Mouse (Mus musculus) heart, embryonic 12.5 days (tissue): ENCODE measurements at regions not wholly inside any gene's neighbourhood (a gene's known extent, or its start where the extent isn't known, plus 50 kb on each side); places are given as distances from the start of the nearest gene placed in this dataset.
A peak's percentile ranks its signal among the peaks of the same experiment; 100 is the strongest.
"Not testable (repeated sequence)": the region's sequence is repeated elsewhere in the genome, so short reads cannot be mapped to it uniquely, and the experiment has no call there.

Experiments
- ATAC-seq: fragments of 200-750 bp; cut with Nextera tagmentation; 2 replicates; pipeline ENCODE4 v1.8.0; 2017; ENCODE audit warnings: moderate TSS enrichment, moderate library complexity; ENCODE audit not compliant: insufficient number of reproducible peaks, low FRiP score
- H3K27ac ChIP-seq: fragments of 300-500 bp; sonication (generic); 2 replicates; pipeline ENCODE4 v1.5.1; 2016; ENCODE audit warnings: mild to moderate bottlenecking, moderate library complexity; ENCODE audit not compliant: poor library complexity, severe bottlenecking
- H3K27me3 ChIP-seq: fragments of 300-500 bp; sonication (generic); replicated peaks from 2 replicates; pipeline ENCODE4 v1.6.1; 2016; ENCODE audit warnings: mild to moderate bottlenecking, moderate library complexity
- H3K36me3 ChIP-seq: fragments of 300-500 bp; sonication (generic); 2 replicates; pipeline ENCODE4 v1.6.1; 2016; ENCODE audit warnings: mild to moderate bottlenecking, moderate library complexity
- H3K4me1 ChIP-seq: fragments of 300-500 bp; sonication (generic); replicated peaks from 2 replicates; pipeline ENCODE4 v1.6.1; 2016; ENCODE audit warnings: mild to moderate bottlenecking
- H3K4me2 ChIP-seq: fragments of 300-500 bp; sonication (generic); 2 replicates; pipeline ENCODE4 v1.6.1; 2016; ENCODE audit warnings: mild to moderate bottlenecking, moderate library complexity
- H3K4me3 ChIP-seq: fragments of 300-500 bp; sonication (generic); 2 replicates; pipeline ENCODE4 v1.5.1; 2016; ENCODE audit warnings: mild to moderate bottlenecking
- H3K9ac ChIP-seq: fragments of 300-500 bp; sonication (generic); 2 replicates; pipeline ENCODE4 v1.6.1; 2016; ENCODE audit warnings: mild to moderate bottlenecking, moderate library complexity
- H3K9me3 ChIP-seq: fragments of 300-500 bp; sonication (generic); replicated peaks from 2 replicates; pipeline ENCODE4 v1.6.1; 2016; ENCODE audit warnings: mild to moderate bottlenecking, moderate library complexity
- WGBS: fragments of 180-500 bp; shearing (Covaris S2); methylation state at CpG from one replicate; pipeline ENCODE4 v1.1.7; 2016; 5-methylcytosine and 5-hydroxymethylcytosine counted together

DNA sequence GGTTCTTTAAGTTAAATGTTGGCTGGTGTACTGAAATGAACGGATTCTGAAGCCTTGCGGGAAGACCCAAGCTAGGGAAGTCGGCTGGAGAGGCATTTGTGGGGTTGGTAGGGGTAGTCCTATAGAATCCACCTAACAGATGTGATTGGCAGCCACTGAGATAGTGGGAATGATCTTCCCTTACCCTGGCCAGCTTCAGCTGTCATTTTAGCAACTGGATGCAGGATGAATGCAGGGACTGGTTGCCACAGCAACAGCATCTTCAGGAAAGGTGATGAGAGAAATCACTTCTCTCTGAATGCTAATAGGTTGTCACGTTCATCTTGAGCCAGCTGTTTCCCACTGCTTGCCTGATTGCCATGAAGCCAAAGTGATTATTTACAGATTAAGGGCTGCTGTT is 224.5 kb downstream of the Dact1 start:
- H3K27ac ChIP-seq, result no peak overlapping the region
- H3K36me3 ChIP-seq, result no peaks in the 10 kb centered on the region
- no peak overlapping the region for H3K9ac ChIP-seq
- no peak for ATAC-seq
- H3K4me2 ChIP-seq, result no peak overlapping the region
- peaks cover 9% of the 10 kb centered on the region for H3K4me1 ChIP-seq
- no peaks in the 10 kb centered on the region for H3K27me3 ChIP-seq
- 65% methylated on average over 4 of the region's 4 CpGs for WGBS
- no peak overlapping the region for H3K4me3 ChIP-seq
- H3K9me3 ChIP-seq, result no peaks in the 10 kb centered on the region

GRCm38 (mm10) chr12:71535251-71535650 is 225.6 kb downstream of the Dact1 start:
- Histone ChIP-seq H3K4me1 (peaks cover 12% of the 10 kb centered on the region), H3K9ac (no peak overlapping the region), H3K27me3 (no peaks in the 10 kb centered on the region), H3K27ac (no peak overlapping the region), H3K9me3 (no peaks in the 10 kb centered on the region), H3K4me3 (no peak overlapping the region), H3K36me3 (no peaks in the 10 kb centered on the region), H3K4me2 (no peak overlapping the region)
- 89% methylated on average over 6 of the region's 6 CpGs for WGBS
- no peak for ATAC-seq

DNA sequence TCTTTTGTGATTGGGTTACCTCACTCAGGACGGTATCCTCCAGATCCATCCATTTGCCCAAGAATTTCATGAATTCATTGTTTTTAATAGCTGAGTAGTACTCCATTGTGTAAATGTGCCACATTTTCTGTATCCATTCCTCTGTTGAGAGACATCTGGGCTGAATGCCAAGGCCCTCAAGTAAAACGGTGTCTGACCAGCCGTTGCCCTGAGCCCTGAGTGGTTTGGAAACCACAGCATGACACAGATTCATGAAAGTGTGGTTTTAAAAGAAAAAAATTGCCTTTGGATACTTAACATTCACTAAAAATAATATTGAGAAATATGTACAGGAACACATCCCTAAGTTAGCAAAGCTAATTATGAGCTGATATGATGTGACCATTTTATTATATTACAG is 226.1 kb downstream of the Dact1 start:
- H3K4me2 ChIP-seq, H3K4me3 ChIP-seq, H3K9ac ChIP-seq, H3K27ac ChIP-seq, H3K27me3 ChIP-seq, H3K9me3 ChIP-seq, ATAC-seq, H3K36me3 ChIP-seq: not testable (repeated sequence)
- peaks cover 12% of the 10 kb centered on the region for H3K4me1 ChIP-seq
- 62% methylated on average over 3 of the region's 3 CpGs for WGBS

DNA sequence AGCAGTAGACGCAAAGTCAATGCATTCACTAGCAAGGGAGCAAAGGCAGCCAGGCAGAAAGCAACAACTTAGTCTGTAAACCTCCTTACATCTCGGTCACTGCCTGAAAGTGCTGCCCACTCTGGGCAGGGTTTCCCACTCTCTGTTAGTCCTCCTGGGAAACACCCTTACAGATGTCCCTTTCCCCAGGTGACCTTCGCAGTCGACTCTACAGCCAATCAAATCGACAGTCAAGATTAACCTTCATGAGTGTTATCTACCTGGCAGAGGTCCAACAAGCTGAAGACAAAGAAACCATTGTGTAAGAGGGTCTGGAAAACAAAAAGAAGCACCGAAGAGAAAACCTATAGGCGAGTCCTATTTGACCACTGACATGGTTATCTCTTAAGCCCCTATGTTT is 229.0 kb downstream of the Dact1 start:
- no peak overlapping the region for H3K9ac ChIP-seq
- H3K36me3 ChIP-seq, result no peaks in the 10 kb centered on the region
- H3K27ac ChIP-seq, result no peak overlapping the region
- H3K4me3 ChIP-seq, result no peak overlapping the region
- no peak overlapping the region for H3K4me2 ChIP-seq
- no peaks in the 10 kb centered on the region for H3K9me3 ChIP-seq
- WGBS, result 52% methylated on average over 7 of the region's 7 CpGs
- no peaks in the 10 kb centered on the region for H3K27me3 ChIP-seq
- ATAC-seq, result no peak
- peaks cover 19% of the 10 kb centered on the region for H3K4me1 ChIP-seq

DNA sequence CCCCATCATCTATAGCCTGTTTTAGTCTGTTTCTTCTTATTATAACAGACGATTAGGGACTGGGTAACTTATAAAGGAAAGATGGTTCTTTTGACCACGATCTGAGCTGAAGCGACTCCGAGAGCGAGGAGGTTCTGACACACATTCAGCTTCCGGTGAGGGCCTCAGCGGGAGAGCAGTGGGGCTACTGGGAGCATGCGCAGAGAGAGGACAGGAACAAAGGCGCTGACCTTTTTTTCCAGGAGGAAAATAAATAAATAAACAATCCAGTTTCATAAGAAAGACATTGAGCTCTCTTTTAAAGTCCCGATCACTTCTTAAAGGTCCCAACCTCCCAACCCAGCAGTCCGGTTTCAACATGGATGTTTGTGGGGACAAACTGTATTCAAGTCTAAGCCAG is 230.6 kb downstream of the Dact1 start:
- Histone ChIP-seq H3K4me3 (no peak overlapping the region), H3K4me2 (no peak overlapping the region), H3K9me3 (no peaks in the 10 kb centered on the region), H3K27me3 (no peaks in the 10 kb centered on the region), H3K4me1 (peaks cover 32% of the 10 kb centered on the region), H3K27ac (no peak overlapping the region), H3K36me3 (no peaks in the 10 kb centered on the region), H3K9ac (no peak overlapping the region)
- ATAC-seq, result no peak
- 87% methylated on average over 11 of the region's 11 CpGs for WGBS

DNA sequence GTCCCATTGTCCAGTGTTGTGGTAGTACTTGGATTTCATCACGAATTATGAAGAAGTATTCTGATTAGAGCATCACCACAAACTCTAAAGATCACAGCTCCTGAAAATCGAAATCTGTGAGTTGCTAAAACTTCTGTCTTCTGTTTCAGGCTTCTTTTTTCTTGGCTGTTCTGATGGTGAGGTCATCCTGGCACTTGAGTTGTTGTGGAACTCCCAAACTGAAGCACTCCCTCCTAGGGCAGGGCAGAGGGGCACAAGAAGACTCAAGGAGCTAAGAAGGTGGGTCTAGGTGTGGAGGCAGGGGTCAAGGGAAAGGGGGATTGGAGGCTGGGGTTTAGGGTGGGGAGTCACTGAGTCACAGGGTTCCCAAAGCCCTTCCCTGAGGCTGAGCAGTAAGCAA is 232.3 kb downstream of the Dact1 start:
- no peak overlapping the region for H3K4me2 ChIP-seq
- WGBS, result 68% methylated on average over 2 of the region's 2 CpGs
- no peak for ATAC-seq
- H3K9ac ChIP-seq, result no peak overlapping the region
- no peak overlapping the region for H3K4me3 ChIP-seq
- no peaks in the 10 kb centered on the region for H3K36me3 ChIP-seq
- peaks cover 32% of the 10 kb centered on the region for H3K4me1 ChIP-seq
- no peaks in the 10 kb centered on the region for H3K27me3 ChIP-seq
- no peaks in the 10 kb centered on the region for H3K9me3 ChIP-seq
- no peak overlapping the region for H3K27ac ChIP-seq

DNA sequence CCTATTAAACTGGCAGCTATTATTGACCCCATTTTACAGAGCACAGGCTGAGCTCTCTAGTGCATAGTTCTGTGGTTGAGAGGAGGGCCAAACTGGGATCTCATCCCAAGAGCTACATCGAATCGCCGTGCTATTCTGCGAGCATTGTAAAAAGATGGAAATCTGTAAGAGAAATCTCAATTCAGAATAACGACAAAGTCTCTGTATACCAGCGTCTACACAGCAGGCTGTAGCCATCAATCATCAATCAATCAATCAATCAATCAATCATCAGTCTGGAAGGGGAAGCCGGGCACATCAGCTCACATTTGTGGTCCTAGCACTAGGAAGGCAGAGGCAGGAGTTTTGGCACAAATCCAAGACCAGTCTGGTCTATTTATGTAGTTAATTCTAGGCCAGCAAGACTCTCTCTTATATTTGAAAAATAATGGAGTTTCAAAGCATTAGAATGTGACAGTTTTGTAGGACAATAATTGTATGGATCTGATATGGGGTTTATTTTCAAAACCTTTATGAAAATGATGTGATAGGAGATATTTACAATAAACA is 234.0 kb downstream of the Dact1 start:
- Histone ChIP-seq H3K4me2 (no peak overlapping the region), H3K36me3 (no peaks in the 10 kb centered on the region), H3K4me1 (peaks cover 28% of the 10 kb centered on the region), H3K9ac (no peak overlapping the region), H3K27ac (0 out of 2 replicates have a peak overlapping the region, but pooled peaks have one; percentile 68), H3K4me3 (no peak overlapping the region), H3K27me3 (no peaks in the 10 kb centered on the region), H3K9me3 (no peaks in the 10 kb centered on the region)
- ATAC-seq, result no peak
- 59% methylated on average over 7 of the region's 7 CpGs for WGBS

DNA sequence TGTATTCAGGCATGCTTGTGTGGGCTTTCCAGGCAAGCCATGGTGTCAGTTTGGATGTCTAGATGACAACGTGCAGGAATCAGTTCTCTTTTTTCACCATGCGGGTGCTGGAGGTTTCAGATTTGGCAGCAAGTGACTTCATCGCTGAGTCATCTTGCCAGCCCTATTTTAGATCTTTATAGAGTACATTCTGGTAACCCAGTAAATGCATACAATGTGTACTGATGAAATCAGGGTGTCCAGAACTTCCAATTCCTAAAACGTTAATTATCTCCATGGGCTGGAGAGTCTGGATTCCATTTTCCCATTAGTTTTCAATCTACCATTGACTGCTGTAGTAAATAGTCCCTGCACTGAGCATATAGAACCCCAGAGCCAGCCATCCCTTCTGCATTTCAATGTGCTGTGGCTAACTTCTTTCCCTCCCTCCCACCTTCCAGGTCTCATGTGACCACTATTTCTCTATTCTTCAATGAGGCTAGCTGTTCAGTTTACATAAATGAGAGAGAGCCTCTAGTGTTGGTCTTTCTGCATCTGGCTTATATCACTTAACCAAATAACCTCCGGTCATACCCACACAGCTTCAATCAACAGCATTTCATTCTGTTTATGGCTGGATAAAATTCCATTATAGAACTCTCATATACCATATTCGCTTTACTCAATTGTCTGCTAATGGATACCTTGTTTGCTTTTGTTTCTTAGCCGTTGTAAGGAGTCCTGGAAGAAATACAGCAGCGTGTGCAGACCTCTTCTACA is 234.9 kb downstream of the Dact1 start:
- no peaks in the 10 kb centered on the region for H3K9me3 ChIP-seq
- no peak overlapping the region for H3K4me2 ChIP-seq
- peak overlapping the region; percentile 68 for H3K27ac ChIP-seq
- no peak for ATAC-seq
- H3K9ac ChIP-seq, result no peak overlapping the region
- no peaks in the 10 kb centered on the region for H3K36me3 ChIP-seq
- no peak overlapping the region for H3K4me3 ChIP-seq
- no peaks in the 10 kb centered on the region for H3K27me3 ChIP-seq
- H3K4me1 ChIP-seq, result peaks cover 20% of the 10 kb centered on the region
- 47% methylated on average over 8 of the region's 8 CpGs for WGBS

GRCm38 (mm10) chr12:71546523-71547265 is 237.0 kb downstream of the Dact1 start:
- Histone ChIP-seq H3K4me1 (peaks cover 20% of the 10 kb centered on the region), H3K27ac (no peak overlapping the region), H3K36me3 (no peaks in the 10 kb centered on the region), H3K9me3 (no peaks in the 10 kb centered on the region), H3K9ac (no peak overlapping the region), H3K4me2 (no peak overlapping the region), H3K4me3 (no peak overlapping the region), H3K27me3 (no peaks in the 10 kb centered on the region)
- ATAC-seq, result no peak
- 73% methylated on average over 9 of the region's 9 CpGs for WGBS

- no peak for ATAC-seq
- WGBS, result 46% methylated on average over 6 of the region's 6 CpGs
Observed at GRCm38 (mm10) chr12:71549336-71549735, 239.7 kb downstream of the Dact1 start.

DNA sequence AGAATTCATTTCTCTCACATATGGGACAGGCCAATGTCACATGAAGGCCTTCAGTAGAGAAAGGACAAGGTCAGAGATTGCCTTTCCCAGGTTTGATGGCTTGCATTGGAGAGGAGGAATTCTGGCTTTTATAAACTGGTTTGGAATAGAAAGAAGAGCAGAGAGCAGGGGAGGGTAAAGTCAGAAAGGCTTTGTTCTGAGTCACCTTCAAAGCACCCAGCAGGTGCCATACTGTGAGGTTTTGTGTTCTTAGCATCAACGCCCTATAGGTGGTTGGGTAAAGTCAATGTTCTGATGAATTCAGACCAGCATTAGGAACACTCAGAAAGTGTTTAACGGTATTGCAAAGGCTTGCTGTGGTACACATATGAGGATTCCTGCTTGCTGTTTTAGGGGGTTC is 244.5 kb downstream of the Dact1 start:
- Histone ChIP-seq H3K9ac (no peak overlapping the region), H3K4me3 (no peak overlapping the region), H3K27ac (no peak overlapping the region), H3K27me3 (no peaks in the 10 kb centered on the region), H3K9me3 (no peaks in the 10 kb centered on the region), H3K4me2 (no peak overlapping the region), H3K36me3 (no peaks in the 10 kb centered on the region), H3K4me1 (no peaks in the 10 kb centered on the region)
- ATAC-seq, result no peak
- WGBS, result 59% methylated on average over 2 of the region's 2 CpGs

More at GRCm38 (mm10) chr12:71549336-71549735, 239.7 kb downstream of the Dact1 start:
- H3K9me3 ChIP-seq, result no peaks in the 10 kb centered on the region
- no peak overlapping the region for H3K27ac ChIP-seq
- H3K9ac ChIP-seq, result no peak overlapping the region
- no peaks in the 10 kb centered on the region for H3K36me3 ChIP-seq
- H3K4me1 ChIP-seq, result peaks cover 8% of the 10 kb centered on the region
- no peaks in the 10 kb centered on the region for H3K27me3 ChIP-seq
- no peak overlapping the region for H3K4me3 ChIP-seq
- no peak overlapping the region for H3K4me2 ChIP-seq
